Mouse (Mus musculus) MEL-GATA-1-ER (cell line): Measurements from ENCODE around the gene H2afx.
"Not testable (repeated sequence)": the region's sequence is repeated elsewhere in the genome, so short reads cannot be mapped to it uniquely, and the experiment has no call there.

Source experiments
- DNase-seq: peaks from one replicate; pipeline ENCODE4 v3.0.0-alpha.2; 2012; ENCODE audit warnings: low read depth; ENCODE audit errors: extremely low read depth

H2afx gene

GRCm38 (mm10) chr9:44337436-44338169 lies 3.1 kb downstream of the H2afx start:
- DNase-seq: no peak

GRCm38 (mm10) chr9:44338574-44338973 lies 4.1 kb downstream of the H2afx start:
- no peak for DNase-seq

DNA sequence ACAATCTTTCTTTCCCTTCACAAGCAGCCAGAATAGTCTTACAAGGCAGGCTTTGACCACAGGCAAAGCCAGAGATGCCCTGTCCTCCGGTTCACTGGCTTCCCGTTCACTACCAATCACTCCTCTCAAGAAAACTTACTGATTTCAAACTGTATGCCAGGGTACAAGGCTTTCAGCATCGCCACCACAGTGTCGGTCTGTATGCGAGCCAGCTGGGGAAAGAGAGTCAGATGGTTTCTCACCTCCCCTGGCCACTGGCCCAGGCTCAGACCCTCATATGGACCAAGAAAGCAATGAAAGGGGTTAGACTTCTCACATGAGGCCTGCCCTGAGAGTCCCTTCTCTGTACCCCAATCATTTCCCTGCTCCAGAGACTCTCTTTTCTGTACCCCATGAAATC lies 7.0 kb downstream of the H2afx start:
- no peak for DNase-seq

- DNase-seq: peak; percentile 81
These were observed 7.7 kb downstream of the H2afx start for GRCm38 (mm10) chr9:44342173-44342572.

- no peak for DNase-seq
These were observed 8.1 kb downstream of the H2afx start for GRCm38 (mm10) chr9:44342605-44343004.

- DNase-seq: peak; percentile 90
These were observed 8.8 kb downstream of the H2afx start for GRCm38 (mm10) chr9:44343290-44343689.

DNA sequence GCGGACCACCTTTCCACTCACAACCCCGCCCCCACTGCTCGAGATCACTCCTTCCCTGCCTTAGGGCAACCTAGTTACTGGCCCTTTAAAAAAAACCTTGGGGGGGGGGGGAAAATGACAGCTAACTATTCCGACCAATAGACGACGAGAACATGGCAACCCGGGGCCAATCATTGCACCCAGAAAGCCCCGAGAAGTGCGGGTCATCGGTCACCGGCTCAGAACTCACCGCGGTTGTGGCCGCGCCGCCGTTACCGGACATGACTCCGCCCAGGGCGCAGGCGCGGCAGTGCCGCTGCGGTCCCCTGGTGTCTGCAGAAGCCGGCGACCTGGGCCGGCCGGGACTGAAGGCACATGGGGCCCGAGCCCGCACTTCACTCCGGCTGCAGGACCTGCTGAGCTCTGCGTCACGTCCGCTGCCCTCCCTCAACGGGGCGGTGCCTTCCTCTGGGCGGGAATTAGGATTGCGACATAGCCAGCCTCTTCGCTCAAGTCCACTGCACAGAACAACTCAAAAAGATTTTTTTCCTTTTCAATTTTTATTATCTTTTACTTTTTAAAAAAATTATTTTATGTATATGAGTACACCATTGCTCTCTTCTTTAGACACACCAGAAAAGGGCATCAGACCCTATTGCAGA lies 9.4 kb downstream of the H2afx start, which contains the start of gene Hmbs:
TSS of gene Hmbs (minus strand) at position 448 of the 641 bp plus-strand sequence.
- peak; percentile 82 for DNase-seq

DNA sequence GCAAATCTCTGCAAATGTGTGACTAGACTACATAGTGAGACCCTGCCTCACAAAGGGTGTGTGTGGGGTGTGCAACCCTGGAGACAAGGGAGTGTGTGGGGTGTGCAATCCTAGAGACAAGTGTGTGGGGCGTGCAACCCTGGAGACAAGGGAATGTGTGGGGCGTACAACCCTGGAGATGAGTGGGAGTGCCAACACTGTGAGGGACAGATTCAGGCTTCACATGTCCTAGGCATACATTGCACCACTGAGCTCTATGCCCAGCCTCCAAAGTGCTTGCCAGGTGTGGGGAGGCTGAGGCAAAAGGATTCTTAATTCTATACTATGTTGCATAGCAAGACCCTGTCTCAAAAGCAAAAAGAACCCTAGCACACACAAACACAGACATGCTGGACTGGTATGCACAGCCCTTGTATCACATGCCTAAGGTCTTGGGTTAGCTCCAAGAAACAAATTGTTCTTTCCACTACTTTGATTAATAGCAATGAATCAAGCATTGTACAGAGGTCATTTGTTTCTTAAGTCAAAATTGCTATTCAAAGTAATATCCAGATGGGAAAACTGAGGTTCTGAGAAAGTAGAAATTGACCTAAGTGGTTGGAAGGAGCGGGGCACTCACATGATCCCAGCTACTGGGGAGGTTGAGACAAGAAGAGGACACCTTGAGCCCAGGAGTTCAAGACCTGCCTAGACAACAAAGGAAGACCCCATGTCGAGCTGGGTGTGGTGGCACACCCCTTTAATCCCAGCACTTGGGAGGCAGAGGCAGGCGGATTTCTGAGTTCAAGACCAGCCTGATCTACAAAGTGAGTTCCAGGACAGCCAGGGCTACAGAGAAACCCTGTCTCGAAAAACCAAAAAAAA lies 11.3 kb downstream of the H2afx start:
- DNase-seq: no peak

DNA sequence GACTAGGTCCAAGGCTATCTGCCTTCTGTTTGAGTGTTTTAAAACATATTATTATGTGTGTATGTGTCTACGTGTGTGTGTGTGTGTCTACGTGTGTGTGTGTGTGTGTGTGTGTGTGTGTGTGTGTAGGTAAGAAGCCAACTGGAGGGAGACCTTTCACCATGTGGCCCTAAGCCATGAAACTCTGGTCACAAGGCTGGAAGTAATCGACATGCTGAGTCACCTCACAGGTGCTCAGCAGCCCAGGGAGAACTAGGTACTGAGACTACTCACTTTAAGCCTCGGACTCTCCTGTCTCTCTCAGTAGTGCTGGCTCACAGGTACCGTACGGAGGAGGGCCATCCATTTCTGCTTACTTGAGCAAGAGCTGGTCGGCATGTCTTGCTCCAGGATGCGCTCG lies 12.7 kb downstream of the H2afx start:
- DNase-seq: no peak

GRCm38 (mm10) chr9:44347621-44348020 lies 13.1 kb downstream of the H2afx start:
- DNase-seq: no peak

DNA sequence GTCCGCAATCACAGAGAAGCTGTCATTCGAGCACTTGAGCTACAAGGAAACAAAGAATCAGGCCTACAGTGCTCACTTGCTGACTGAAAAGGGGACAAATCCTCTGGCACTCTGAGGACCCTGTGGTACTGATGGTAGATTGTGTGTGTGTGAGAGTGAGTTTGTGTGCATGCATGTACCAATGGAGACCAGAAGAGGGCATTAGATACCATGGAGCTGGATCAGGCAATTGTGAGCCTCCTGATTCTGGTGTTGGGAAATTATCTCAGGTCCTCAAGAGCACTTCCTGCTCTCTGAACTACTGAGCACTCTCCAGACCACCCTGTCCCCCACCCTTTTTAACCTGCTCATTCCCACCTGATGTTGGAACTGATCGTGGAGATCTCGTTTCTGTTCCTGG lies 14.1 kb downstream of the H2afx start:
- no peak for DNase-seq

DNA sequence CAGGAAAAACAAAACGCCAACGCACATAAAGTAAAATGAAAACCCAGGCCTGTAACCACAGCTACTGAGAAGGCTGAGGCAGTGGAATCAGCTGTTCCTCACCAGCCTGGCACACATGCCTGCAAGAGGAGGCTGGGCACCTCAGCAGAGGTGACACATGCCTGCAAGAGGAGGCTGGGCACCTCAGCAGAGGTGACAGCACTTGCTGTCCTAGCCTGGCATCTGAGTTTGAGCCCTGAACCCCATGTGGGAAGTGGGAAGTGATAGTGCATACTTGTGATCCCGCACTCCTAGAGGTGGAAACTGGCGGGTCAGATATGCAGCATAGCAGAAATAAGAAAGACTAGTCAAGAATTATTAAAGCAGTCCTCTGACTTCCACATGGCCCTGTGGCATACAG lies 16.9 kb downstream of the H2afx start:
- DNase-seq: no peak

DNA sequence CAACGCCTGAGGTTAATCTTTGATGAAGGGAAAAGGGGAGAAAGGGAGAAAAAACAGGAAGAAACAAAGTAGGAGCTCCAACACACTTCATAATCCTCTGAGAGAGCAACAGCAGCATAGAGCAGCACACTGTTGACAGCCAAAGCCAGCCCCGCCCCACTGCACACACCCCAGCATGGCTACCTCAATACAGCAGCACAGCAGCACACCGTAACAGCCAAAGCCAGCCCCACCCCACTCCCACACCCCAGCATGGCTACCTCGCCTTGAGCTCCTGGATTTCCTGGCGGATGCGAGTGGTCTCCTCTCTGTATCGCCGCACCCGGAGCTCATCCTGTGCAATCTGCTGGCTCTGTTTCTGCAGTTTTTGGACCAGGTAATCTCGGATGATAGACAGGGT lies 17.8 kb downstream of the H2afx start:
- DNase-seq: no peak

DNA sequence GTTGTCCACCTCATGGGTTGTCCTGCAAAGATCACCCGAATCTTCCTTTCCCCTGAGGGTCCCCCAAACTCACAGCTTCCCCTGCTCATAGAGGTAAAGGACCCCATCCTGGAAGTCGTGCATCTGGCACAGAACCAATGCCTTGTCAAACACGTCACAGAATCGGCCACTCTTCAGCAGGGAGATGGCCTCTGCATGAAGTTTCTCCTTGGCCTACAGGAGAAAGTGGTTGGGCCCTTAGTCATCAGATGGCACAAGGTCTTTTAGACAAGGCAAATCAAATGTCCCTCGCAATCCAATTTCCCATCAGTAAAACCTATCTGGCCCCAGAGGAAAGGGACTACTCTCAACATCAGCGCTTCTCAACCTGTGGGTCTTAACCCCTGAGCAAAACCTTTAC lies 18.6 kb downstream of the H2afx start:
- DNase-seq: no peak

GRCm38 (mm10) chr9:44357207-44357606 lies 22.7 kb downstream of the H2afx start:
- DNase-seq: no peak

- DNase-seq: peak; percentile 92
These were observed 26.9 kb downstream of the H2afx start, which contains the start of gene Vps11 for GRCm38 (mm10) chr9:44361190-44361917. TSS of gene Vps11 (minus strand) at chr9:44361670.

GRCm38 (mm10) chr9:44361931-44362330 lies 27.4 kb downstream of the H2afx start:
- not testable (repeated sequence) for DNase-seq

- no peak for DNase-seq
These were observed 30.0 kb downstream of the H2afx start for GRCm38 (mm10) chr9:44364480-44364879.

GRCm38 (mm10) chr9:44373386-44373785 lies 38.9 kb downstream of the H2afx start:
- no peak for DNase-seq

DNA sequence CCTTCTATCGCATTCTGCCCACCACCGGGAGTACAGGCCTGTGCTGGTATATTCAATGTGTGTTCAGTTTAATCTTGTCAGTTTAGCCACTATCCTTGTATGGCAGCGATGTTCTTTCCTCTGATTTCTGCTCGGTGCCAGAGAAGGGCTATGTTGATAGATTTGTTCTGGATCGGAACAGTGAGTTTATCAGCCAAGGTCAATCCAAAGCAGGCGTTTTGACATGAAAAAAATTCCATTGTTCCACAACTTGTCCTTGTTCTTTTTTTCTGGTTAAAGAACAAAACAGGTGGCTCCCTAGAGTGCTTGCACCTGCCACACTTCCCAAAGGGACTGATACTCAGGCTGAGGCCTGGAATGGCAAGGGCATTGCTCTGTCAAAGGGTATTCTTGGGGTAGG lies 41.6 kb downstream of the H2afx start:
- DNase-seq: no peak

DNA sequence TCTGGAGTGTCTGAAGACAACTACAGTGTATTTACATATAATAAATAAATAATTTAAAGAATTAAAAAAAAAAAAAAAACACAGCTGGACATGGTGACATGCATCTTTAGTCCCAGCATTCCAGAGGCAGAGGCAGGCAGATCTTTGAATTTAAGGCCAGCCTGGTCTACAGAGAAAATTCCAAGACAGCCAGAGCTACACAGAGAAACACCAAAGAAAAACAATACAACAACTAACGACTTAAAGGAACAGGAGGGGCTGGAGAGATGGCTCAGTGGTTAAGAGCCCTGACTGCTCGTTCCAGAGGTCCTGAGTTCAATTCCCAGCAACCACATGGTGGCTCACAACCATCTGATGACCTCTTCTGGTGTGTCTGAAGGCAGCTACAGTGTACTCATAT lies 42.8 kb downstream of the H2afx start:
- peak; percentile 7 for DNase-seq
